Mouse (Mus musculus): Measurements from ENCODE around the gene Col27a1.
"Not testable (repeated sequence)": the region's sequence is repeated elsewhere in the genome, so short reads cannot be mapped to it uniquely, and the experiment has no call there.

The Col27a1 gene

GRCm38 (mm10) chr4:63307175-63308062, 93.6 kb downstream of the Col27a1 start:
- in situ Hi-C loops (cut with MboI, MseI), result loop anchor here (5.0 kb wide), 1 partner anchor 90 kb away; no protein-coding TSS in a partner anchor

GRCm38 (mm10) chr4:63308316-63308715, 94.5 kb downstream of the Col27a1 start:
- in situ Hi-C loops (cut with MboI, MseI), result loop anchor here (5.0 kb wide), 1 partner anchor 91 kb away; no protein-coding TSS in a partner anchor

GRCm38 (mm10) chr4:63310247-63310855, 96.5 kb downstream of the Col27a1 start:
- in situ Hi-C loops (cut with MboI, MseI), result loop anchor here (5.0 kb wide), 1 partner anchor 143 kb away; no protein-coding TSS in a partner anchor

GRCm38 (mm10) chr4:63311426-63311825, 97.6 kb downstream of the Col27a1 start:
- in situ Hi-C loops (cut with MboI, MseI), result loop anchor here (5.0 kb wide), 1 partner anchor 144 kb away; no protein-coding TSS in a partner anchor

- in situ Hi-C loops (cut with MboI, MseI), result loop anchor here (5.0 kb wide), 1 partner anchor 147 kb away; no protein-coding TSS in a partner anchor
Measured at GRCm38 (mm10) chr4:63314063-63314462, 100.3 kb downstream of the Col27a1 start.

GRCm38 (mm10) chr4:63316076-63316746, 102.4 kb downstream of the Col27a1 start:
- in situ Hi-C loops (cut with MboI, MseI), result no loop called here

- in situ Hi-C loops (cut with MboI, MseI), result not testable (repeated sequence)
Measured at GRCm38 (mm10) chr4:63319566-63319965, 105.8 kb downstream of the Col27a1 start.

- in situ Hi-C loops (cut with MboI, MseI), result no loop called here
Measured at GRCm38 (mm10) chr4:63323275-63323815, 109.5 kb downstream of the Col27a1 start.

- in situ Hi-C loops (cut with MboI, MseI), result no loop called here
Measured at GRCm38 (mm10) chr4:63333403-63333802, 119.6 kb downstream of the Col27a1 start.

- in situ Hi-C loops (cut with MboI, MseI), result no loop called here
Measured at GRCm38 (mm10) chr4:63338414-63339076, 124.7 kb downstream of the Col27a1 start.

- in situ Hi-C loops (cut with MboI, MseI), result no loop called here
Measured at GRCm38 (mm10) chr4:63342491-63342890, 128.7 kb downstream of the Col27a1 start.

GRCm38 (mm10) chr4:63343608-63344007, 129.8 kb downstream of the Col27a1 start:
- in situ Hi-C loops (cut with MboI, MseI), result no loop called here

- in situ Hi-C loops (cut with MboI, MseI), result no loop called here
Measured at GRCm38 (mm10) chr4:63344295-63344694, 130.5 kb downstream of the Col27a1 start, which contains the start of gene Orm1. TSS of gene Orm1 (plus strand) at chr4:63344560.

GRCm38 (mm10) chr4:63345261-63345660, 131.5 kb downstream of the Col27a1 start:
- in situ Hi-C loops (cut with MboI, MseI), result no loop called here

GRCm38 (mm10) chr4:63346659-63347058, 132.9 kb downstream of the Col27a1 start:
- in situ Hi-C loops (cut with MboI, MseI), result no loop called here

GRCm38 (mm10) chr4:63348524-63348923, 134.7 kb downstream of the Col27a1 start:
- in situ Hi-C loops (cut with MboI, MseI), result no loop called here

GRCm38 (mm10) chr4:63355877-63356665, 142.3 kb downstream of the Col27a1 start, which contains the start of gene Orm3:
TSS of gene Orm3 (plus strand) at chr4:63356162.
- in situ Hi-C loops (cut with MboI, MseI), result no loop called here

GRCm38 (mm10) chr4:63356981-63357570, 143.3 kb downstream of the Col27a1 start:
- in situ Hi-C loops (cut with MboI, MseI), result no loop called here

- in situ Hi-C loops (cut with MboI, MseI), result no loop called here
Measured at GRCm38 (mm10) chr4:63359861-63360260, 146.1 kb downstream of the Col27a1 start.

GRCm38 (mm10) chr4:63362150-63362549, 148.3 kb downstream of the Col27a1 start, which contains the start of gene Orm2:
TSS of gene Orm2 (plus strand) at chr4:63362449.
- in situ Hi-C loops (cut with MboI, MseI), result no loop called here

Data from T-helper 1 cell (primary cell).